Mouse (Mus musculus): ENCODE measurements around the gene Gna13. TPM values are rescaled to one million over a fixed set of nuclear protein-coding genes. Genes with fewer than 3 reads are reported as not detected.
A peak's percentile ranks its signal among the peaks of the same experiment; 100 is the strongest.

Gene Gna13
- total RNA-seq, 2 experiments from 2014 or later, result 45.7 to 48.7 TPM

GRCm38 (mm10) chr11:109445438-109446035 is 82.9 kb downstream of the Gna13 start:
- DNase-seq, result peak; percentile 55 to 67
- intact Hi-C loops (cut with DNase I), result loop anchor here (1.0 to 2.0 kb wide), 6 partner anchors 27 to 415 kb away; partner anchors contain the start of genes Arsg and Slc16a6

Other genes starting within 250 kb of the Gna13 start
- gene E030025P04Rik, start 218.5 kb upstream of the Gna13 start, total RNA-seq (2021), result not detected
- under 1 TPM; 0.62 to 0.69 TPM for gene Rgs9, start 64.7 kb upstream of the Gna13 start, total RNA-seq (2021)
- gene 9930022D16Rik, start 51.1 kb downstream of the Gna13 start, total RNA-seq (2021), result not detected
- 10 to 100 TPM; 42.9 to 46.8 TPM for gene Amz2, start 63.1 kb downstream of the Gna13 start, total RNA-seq (2021)
- 1 to 10 TPM; 4.3 to 4.4 TPM for gene Arsg, start 110.5 kb downstream of the Gna13 start, total RNA-seq (2021)
- 10 to 100 TPM; 13.9 to 14.6 TPM for gene Slc16a6, start 110.8 kb downstream of the Gna13 start, total RNA-seq (2021)
- gene Wipi1, start 249.1 kb downstream of the Gna13 start, total RNA-seq (2021), result 100 to 1,000 TPM; 101 to 112 TPM

All from heart, postnatal 10 days (tissue).